Mouse (Mus musculus): ENCODE data around the gene Mcrip2.

- TF ChIP-seq CTCF (conservative IDR thresholded peaks at IDR 0.05; ENCODE audit: insufficient read depth, insufficient read length, low read depth, low read length) (no peak), POLR2A (IDR thresholded peaks at IDR 0.05; ENCODE audit: low read depth, low read length) (no peak)
Observed at GRCm38 (mm10) chr17:25840519-25840918, 28.0 kb downstream of the Mcrip2 start.

Data from kidney, adult 2 months (tissue).